In the genomic region with DNA sequence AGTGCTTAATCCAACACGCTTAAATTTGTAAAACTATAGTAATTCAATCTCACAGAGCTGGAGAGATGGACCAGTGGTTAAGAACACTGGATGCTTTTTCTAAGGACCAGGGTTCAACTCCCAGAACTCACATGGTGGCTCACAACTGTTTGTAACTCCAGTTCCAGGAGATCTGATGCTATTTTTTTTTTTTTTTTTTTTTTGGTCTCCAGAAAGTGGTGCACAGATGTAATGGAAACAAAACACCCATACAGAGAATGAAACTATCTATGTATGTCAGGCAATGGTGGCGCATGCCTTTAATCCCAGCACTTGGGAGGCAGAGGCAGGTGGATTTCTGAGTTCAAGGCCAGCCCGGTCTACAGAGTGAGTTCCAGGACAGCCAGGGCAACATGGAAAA, we compare ENCODE assay signal across 8 mouse cellular contexts. TPM values are rescaled to one million over a fixed set of nuclear protein-coding genes. Genes with fewer than 3 reads are reported as not detected.
DNase-seq lines count a peak whose midpoint lies in the region; ATAC-seq and TF ChIP-seq lines count a peak whose summit lies in the region.
"Not testable (repeated sequence)": the region's sequence is repeated elsewhere in the genome, so short reads cannot be mapped to it uniquely, and the experiment has no call there.

No protein-coding gene starts in this region.

- in situ Hi-C loops in CH12.LX (cut with MboI; ENCODE audit: low pct_ligation_motif_present, low pct_unique_long_range_greater_than_20kb, low sequenced_read_pairs) = not testable (repeated sequence)

- H3K27ac ChIP-seq in CH12.LX (ENCODE audit: insufficient read depth, low read depth); forebrain, postnatal 0 days (ENCODE audit: low read depth, low read length); heart, embryonic 13.5 days (replicated peaks); hindbrain, embryonic 14.5 days; limb, embryonic 13.5 days; liver, embryonic 14.5 days; liver, postnatal 0 days (ENCODE audit: low read depth); neural tube, embryonic 15.5 days (replicated peaks): not testable (repeated sequence)

- H3K27me3 ChIP-seq in CH12.LX (replicated peaks); forebrain, postnatal 0 days (ENCODE audit: insufficient read depth, low read length); heart, embryonic 13.5 days (replicated peaks); hindbrain, embryonic 14.5 days (ENCODE audit: control insufficient read depth, insufficient read depth, low read length); limb, embryonic 13.5 days; liver, embryonic 14.5 days (ENCODE audit: control insufficient read depth, insufficient read depth, low read length); liver, postnatal 0 days (ENCODE audit: insufficient read depth, low read length); neural tube, embryonic 15.5 days (replicated peaks): not testable (repeated sequence)

- peaks cover 85% of the 10 kb centered on the region for H3K79me2 ChIP-seq in CH12.LX (replicated peaks; ENCODE audit: control insufficient read depth, extremely low read depth, insufficient read depth, poor library complexity, severe bottlenecking)

- dilution Hi-C loops in CH12.LX (cut with MboI; ENCODE audit: extremely low pct_ligation_motif_present, extremely low pct_unique_long_range_greater_than_20kb, low sequenced_read_pairs) = not testable (repeated sequence)

- not testable (repeated sequence) for H3K9ac ChIP-seq in CH12.LX (ENCODE audit: insufficient read depth, low read depth); forebrain, postnatal 0 days; heart, embryonic 13.5 days; hindbrain, embryonic 14.5 days; limb, embryonic 13.5 days; liver, embryonic 14.5 days (replicated peaks); liver, postnatal 0 days (replicated peaks); neural tube, embryonic 15.5 days (replicated peaks)

- not testable (repeated sequence) for TF ChIP-seq RAD21 in CH12.LX (IDR thresholded peaks at IDR 0.05; ENCODE audit: low read depth, low read length)

- not testable (repeated sequence) for ATAC-seq in forebrain, postnatal 0 days; heart, embryonic 13.5 days (ENCODE audit: extremely low read depth, insufficient number of reproducible peaks, low FRiP score, low TSS enrichment); hindbrain, embryonic 14.5 days (ENCODE audit: low FRiP score); limb, embryonic 13.5 days (ENCODE audit: low FRiP score, low read depth); liver, embryonic 14.5 days (ENCODE audit: insufficient read depth); liver, postnatal 0 days; neural tube, embryonic 15.5 days (ENCODE audit: low FRiP score)

- peaks cover 6 to 23% of the 10 kb centered on the region in 2 experiments for H3K36me3 ChIP-seq in CH12.LX (replicated peaks in 1 of 2; ENCODE audit: control insufficient read depth in 1 of 2, insufficient read depth in 1 of 2, low read length in 1 of 2)
- peaks cover 15% of the 10 kb centered on the region for H3K36me3 ChIP-seq in forebrain, postnatal 0 days (ENCODE audit: insufficient read depth)
- peaks cover 43% of the 10 kb centered on the region for H3K36me3 ChIP-seq in heart, embryonic 13.5 days
- H3K36me3 ChIP-seq in hindbrain, embryonic 14.5 days (replicated peaks; ENCODE audit: control insufficient read depth, insufficient read depth) = peaks cover 31% of the 10 kb centered on the region
- peaks cover 26% of the 10 kb centered on the region for H3K36me3 ChIP-seq in limb, embryonic 13.5 days
- peaks cover 34% of the 10 kb centered on the region for H3K36me3 ChIP-seq in liver, embryonic 14.5 days (replicated peaks; ENCODE audit: control insufficient read depth, insufficient read depth, low read depth)
- H3K36me3 ChIP-seq in liver, postnatal 0 days (replicated peaks; ENCODE audit: insufficient read depth, low read length) = peaks cover 34% of the 10 kb centered on the region
- H3K36me3 ChIP-seq in neural tube, embryonic 15.5 days = peaks cover 12% of the 10 kb centered on the region

- H3K4me3 ChIP-seq in CH12.LX (replicated peaks in 1 of 3; ENCODE audit: low read depth in 2 of 3, low read length in 2 of 3, poor library complexity in 1 of 3) = peak overlapping the region; percentile 24 to 31 (median 29)
- not testable (repeated sequence) for H3K4me3 ChIP-seq in forebrain, postnatal 0 days (ENCODE audit: low read depth, low read length); heart, embryonic 13.5 days; hindbrain, embryonic 14.5 days (replicated peaks; ENCODE audit: low read length); limb, embryonic 13.5 days; liver, embryonic 14.5 days (ENCODE audit: insufficient read depth in 1 of 2, low read depth in 2 of 2, low read length in 2 of 2); liver, postnatal 0 days (ENCODE audit: low read depth, low read length); neural tube, embryonic 15.5 days (replicated peaks)

- not testable (repeated sequence) for H3K9me3 ChIP-seq in CH12.LX (replicated peaks; ENCODE audit: low read length); forebrain, postnatal 0 days (ENCODE audit: low read length); heart, embryonic 13.5 days; hindbrain, embryonic 14.5 days (ENCODE audit: control insufficient read depth, low read length); limb, embryonic 13.5 days; liver, embryonic 14.5 days (ENCODE audit: control insufficient read depth, low read length); liver, postnatal 0 days (ENCODE audit: low read length); neural tube, embryonic 15.5 days (replicated peaks)

- TF ChIP-seq CTCF in CH12.LX (conservative IDR thresholded peaks at IDR 0.05 in 1 of 2, IDR thresholded peaks at IDR 0.05 in 1 of 2; ENCODE audit: low read depth in 2 of 2, low read length in 2 of 2); forebrain, postnatal 0 days (IDR thresholded peaks at IDR 0.05; ENCODE audit: low read depth); liver, embryonic 14.5 days (IDR thresholded peaks at IDR 0.05; ENCODE audit: low read depth); liver, postnatal 0 days (IDR thresholded peaks at IDR 0.05; ENCODE audit: low read depth): not testable (repeated sequence)

- 93% methylated on average over 3 of the region's 3 CpGs for WGBS in forebrain, postnatal 0 days
- 96% methylated on average over 3 of the region's 3 CpGs for WGBS in heart, embryonic 13.5 days
- 100% methylated on average over 3 of the region's 3 CpGs for WGBS in hindbrain, embryonic 14.5 days
- 97% methylated on average over 3 of the region's 3 CpGs for WGBS in limb, embryonic 13.5 days
- 90% methylated on average over 3 of the region's 3 CpGs for WGBS in liver, embryonic 14.5 days (ENCODE audit: insufficient replicate concordance)
- 94% methylated on average over 3 of the region's 3 CpGs for WGBS in liver, postnatal 0 days (ENCODE audit: insufficient replicate concordance)
- 94% methylated on average over 3 of the region's 3 CpGs for WGBS in neural tube, embryonic 15.5 days

- peaks cover 0 to 30% of the 10 kb centered on the region in 2 experiments; a peak in 2 of 4 replicates for H3K4me1 ChIP-seq in CH12.LX (ENCODE audit: control insufficient read depth in 1 of 2, insufficient read depth in 2 of 2)
- peaks cover 19% of the 10 kb centered on the region; the same call in 1 of the 2 replicates for H3K4me1 ChIP-seq in forebrain, postnatal 0 days (ENCODE audit: insufficient read depth)
- peaks cover 55% of the 10 kb centered on the region for H3K4me1 ChIP-seq in heart, embryonic 13.5 days
- peaks cover 42% of the 10 kb centered on the region for H3K4me1 ChIP-seq in hindbrain, embryonic 14.5 days (replicated peaks; ENCODE audit: control insufficient read depth, insufficient read depth, low read length)
- H3K4me1 ChIP-seq in limb, embryonic 13.5 days = peaks cover 42% of the 10 kb centered on the region
- peaks cover 0 to 13% of the 10 kb centered on the region in 2 experiments for H3K4me1 ChIP-seq in liver, embryonic 14.5 days (replicated peaks; ENCODE audit: control insufficient read depth in 2 of 2, insufficient read depth in 2 of 2, low read length in 1 of 2)
- peaks cover 29% of the 10 kb centered on the region for H3K4me1 ChIP-seq in liver, postnatal 0 days (ENCODE audit: insufficient read depth)
- peaks cover 51% of the 10 kb centered on the region for H3K4me1 ChIP-seq in neural tube, embryonic 15.5 days

- not testable (repeated sequence) for TF ChIP-seq EP300 in CH12.LX (IDR thresholded peaks at IDR 0.05; ENCODE audit: low read length); liver, embryonic 14.5 days (IDR thresholded peaks at IDR 0.05; ENCODE audit: low read depth); liver, postnatal 0 days (IDR thresholded peaks at IDR 0.05; ENCODE audit: low read depth)

- H3K4me2 ChIP-seq in CH12.LX (ENCODE audit: insufficient read depth, low read depth, poor library complexity, severe bottlenecking) = peak overlapping the region; percentile 90; the same call in 1 of the 2 replicates
- H3K4me2 ChIP-seq in forebrain, postnatal 0 days (ENCODE audit: low read depth) = peak overlapping the region; percentile 10; the same call in 1 of the 2 replicates
- peak overlapping the region; percentile 44 for H3K4me2 ChIP-seq in heart, embryonic 13.5 days
- 0 out of 2 replicates have a peak overlapping the region, but pooled peaks have one; percentile 10 for H3K4me2 ChIP-seq in hindbrain, embryonic 14.5 days (replicated peaks)
- H3K4me2 ChIP-seq in limb, embryonic 13.5 days (replicated peaks) = peak overlapping the region; percentile 25; the same call in 1 of the 2 replicates
- peak overlapping the region; percentile 25; the same call in 1 of the 2 replicates for H3K4me2 ChIP-seq in liver, embryonic 14.5 days (ENCODE audit: low read depth)
- peak overlapping the region; percentile 18; the same call in 1 of the 2 replicates for H3K4me2 ChIP-seq in liver, postnatal 0 days (ENCODE audit: low read depth, low read length)
- peak overlapping the region; percentile 13 for H3K4me2 ChIP-seq in neural tube, embryonic 15.5 days

- DNase-seq in CH12.LX (ENCODE audit: extremely low read depth); forebrain, postnatal 0 days; hindbrain, embryonic 14.5 days (ENCODE audit: low spot score); liver, embryonic 14.5 days (ENCODE audit: low read depth in 3 of 3, low spot score in 3 of 3); liver, postnatal 0 days: not testable (repeated sequence)

- TF ChIP-seq POLR2A in CH12.LX (IDR thresholded peaks at IDR 0.05; ENCODE audit: low read depth, low read length) = not testable (repeated sequence)

RNA-seq across cellular contexts. Expression of gene N4bp2l2, which starts 5.7 kb away (rescaled TPM):
- total RNA-seq in CH12.LX (2012; rRNA removed) (53.1 and 65.3 TPM in 2 replicates), CH12.LX (2014; rRNA removed) (84.4 and 96.5 TPM in 2 replicates)
- polyA plus RNA-seq in CH12.LX (2012; ENCODE audit: insufficient read length, low read depth) = 80.0 and 84.9 TPM in 2 replicates
- total RNA-seq in forebrain, postnatal 0 days (2014; rRNA removed) = 93.1 and 101 TPM in 2 replicates
- polyA plus RNA-seq in forebrain, postnatal 0 days (2015; fragmentation: Nextera tagmentation; extraction: Ambion mirVana) = 21.5 and 26.5 TPM in 2 replicates
- 28.1 and 31.0 TPM in 2 replicates for polyA plus RNA-seq in heart, embryonic 13.5 days (2015; fragmentation: Nextera tagmentation; extraction: Ambion mirVana)
- 29.8 and 32.3 TPM in 2 replicates for polyA plus RNA-seq in hindbrain, embryonic 14.5 days (2014; fragmentation: Nextera tagmentation; extraction: Ambion mirVana)
- 49.3 and 50.3 TPM in 2 replicates for polyA plus RNA-seq in limb, embryonic 13.5 days (2015; fragmentation: Nextera tagmentation; extraction: Ambion mirVana)
- 6.3 and 12.3 TPM in 2 replicates for polyA plus RNA-seq in liver, embryonic 14.5 days (2012; rRNA removed)
- 21.8 and 25.1 TPM in 2 replicates for polyA plus RNA-seq in liver, embryonic 14.5 days (2014; fragmentation: Nextera tagmentation; extraction: Ambion mirVana)
- polyA plus RNA-seq in liver, postnatal 0 days (2015; fragmentation: Nextera tagmentation; extraction: Ambion mirVana) = 21.4 and 24.7 TPM in 2 replicates
- polyA plus RNA-seq in neural tube, embryonic 15.5 days (2015; fragmentation: Nextera tagmentation; extraction: Ambion mirVana) = 30.7 and 33.0 TPM in 2 replicates

RNA-seq across cellular contexts. Expression of gene Pds5b, which starts 13.2 kb away (rescaled TPM):
- total RNA-seq in CH12.LX (2012; rRNA removed) (14.3 and 15.0 TPM in 2 replicates), CH12.LX (2014; rRNA removed) (27.4 and 27.5 TPM in 2 replicates)
- polyA plus RNA-seq in CH12.LX (2012; ENCODE audit: insufficient read length, low read depth) = 26.0 and 31.1 TPM in 2 replicates
- total RNA-seq in forebrain, postnatal 0 days (2014; rRNA removed) = 43.5 and 50.0 TPM in 2 replicates
- 11.7 and 17.2 TPM in 2 replicates for polyA plus RNA-seq in forebrain, postnatal 0 days (2015; fragmentation: Nextera tagmentation; extraction: Ambion mirVana)
- 17.6 and 18.0 TPM in 2 replicates for polyA plus RNA-seq in heart, embryonic 13.5 days (2015; fragmentation: Nextera tagmentation; extraction: Ambion mirVana)
- 45.8 and 49.4 TPM in 2 replicates for polyA plus RNA-seq in hindbrain, embryonic 14.5 days (2014; fragmentation: Nextera tagmentation; extraction: Ambion mirVana)
- 40.3 and 43.9 TPM in 2 replicates for polyA plus RNA-seq in limb, embryonic 13.5 days (2015; fragmentation: Nextera tagmentation; extraction: Ambion mirVana)
- polyA plus RNA-seq in liver, embryonic 14.5 days (2012; rRNA removed) = 5.2 and 7.0 TPM in 2 replicates
- polyA plus RNA-seq in liver, embryonic 14.5 days (2014; fragmentation: Nextera tagmentation; extraction: Ambion mirVana) = 10.8 and 11.0 TPM in 2 replicates
- polyA plus RNA-seq in liver, postnatal 0 days (2015; fragmentation: Nextera tagmentation; extraction: Ambion mirVana) = 4.4 and 5.2 TPM in 2 replicates
- polyA plus RNA-seq in neural tube, embryonic 15.5 days (2015; fragmentation: Nextera tagmentation; extraction: Ambion mirVana) = 29.1 and 36.8 TPM in 2 replicates

Comparison
In these comparisons a context has a peak if more than half of its experiments do, and no peak if none do; other contexts are left out.
1. H3K4me2 ChIP-seq: peak in every context shown above with its lines; median percentile 90 in CH12.LX; 44 in heart, embryonic 13.5 days; 25 in limb, embryonic 13.5 days; 25 in liver, embryonic 14.5 days; 18 in liver, postnatal 0 days; 13 in neural tube, embryonic 15.5 days; 10 in forebrain, postnatal 0 days; 10 in hindbrain, embryonic 14.5 days.